ENCODE assay signal across 4 mouse cellular contexts in genomic region chr12:113630803-113631202, GRCm38 (mm10).
A peak's percentile ranks its signal among the peaks of the same experiment; 100 is the strongest.
ATAC-seq lines count a peak whose summit lies in the region.

No protein-coding gene starts in this region.

- peak; percentile 59 for ATAC-seq in erythroid progenitor cell, adult 5-6 weeks (replicated peaks; ENCODE audit: low FRiP score, poor library complexity, severe bottlenecking)
- peak; percentile 69; the same call in 1 of the 2 replicates for ATAC-seq in granulocyte monocyte progenitor cell, adult 5-6 weeks (replicated peaks; ENCODE audit: poor library complexity, severe bottlenecking)
- peak; percentile 71; the same call in 1 of the 2 replicates for ATAC-seq in megakaryocyte, adult 5-6 weeks (ENCODE audit: poor library complexity, severe bottlenecking)
- ATAC-seq in megakaryocyte progenitor cell, adult 5-6 weeks (replicated peaks; ENCODE audit: poor library complexity): 0 out of 2 replicates have a peak, but pooled peaks have one; percentile 42

Comparison
In these comparisons a context has a peak if more than half of its experiments do, and no peak if none do; other contexts are left out.
1. Peak in every context shown above with its lines: ATAC-seq.